Mouse (Mus musculus): ENCODE data around the gene Tbcc. TPM values are rescaled to one million over a fixed set of nuclear protein-coding genes. Genes with fewer than 3 reads are reported as not detected.

The Tbcc gene
- polyA plus RNA-seq, 1 experiment from 2014 or later = 62.3 TPM

GRCm38 (mm10) chr17:46875626-46876025 is 14.9 kb upstream of the Tbcc start:
- H3K27ac ChIP-seq (ENCODE audit: low read depth, low read length) = no peak overlapping the region
- H3K27me3 ChIP-seq (ENCODE audit: control insufficient read depth, insufficient read depth, low read length) = no peaks in the 10 kb centered on the region
- 70% methylated on average over 3 of the region's 3 CpGs for WGBS
- no peak overlapping the region for H3K9ac ChIP-seq (ENCODE audit: low read length)
- H3K4me2 ChIP-seq (ENCODE audit: low read depth, low read length, severe bottlenecking) = no peak overlapping the region
- H3K4me3 ChIP-seq (ENCODE audit: low read depth, low read length) = no peak overlapping the region
- ATAC-seq (replicated peaks; ENCODE audit: low FRiP score) = no peak
- DNase-seq (ENCODE audit: low spot score) = no peak
- no peaks in the 10 kb centered on the region for H3K4me1 ChIP-seq (replicated peaks; ENCODE audit: control insufficient read depth, insufficient read depth, low read length)
- H3K36me3 ChIP-seq (ENCODE audit: control insufficient read depth, insufficient read depth, low read length) = no peaks in the 10 kb centered on the region
- no peaks in the 10 kb centered on the region; the same call in 1 of the 2 replicates for H3K9me3 ChIP-seq (ENCODE audit: control insufficient read depth, low read length)

- H3K9me3 ChIP-seq (ENCODE audit: control insufficient read depth, low read length) = no peaks in the 10 kb centered on the region; the same call in 1 of the 2 replicates
- ATAC-seq (replicated peaks; ENCODE audit: low FRiP score) (no peak), DNase-seq (ENCODE audit: low spot score) (no peak)
- no peaks in the 10 kb centered on the region for H3K36me3 ChIP-seq (ENCODE audit: control insufficient read depth, insufficient read depth, low read length)
- no peaks in the 10 kb centered on the region for H3K27me3 ChIP-seq (ENCODE audit: control insufficient read depth, insufficient read depth, low read length)
- H3K9ac ChIP-seq (ENCODE audit: low read length) = no peak overlapping the region
- 80% methylated on average over 8 of the region's 8 CpGs for WGBS
- H3K4me1 ChIP-seq (replicated peaks; ENCODE audit: control insufficient read depth, insufficient read depth, low read length) = no peaks in the 10 kb centered on the region
- H3K4me3 ChIP-seq (ENCODE audit: low read depth, low read length) = no peak overlapping the region
- H3K27ac ChIP-seq (ENCODE audit: low read depth, low read length) = no peak overlapping the region
- H3K4me2 ChIP-seq (ENCODE audit: low read depth, low read length, severe bottlenecking) = no peak overlapping the region
These were observed 14.0 kb upstream of the Tbcc start for GRCm38 (mm10) chr17:46876371-46876950.

GRCm38 (mm10) chr17:46877061-46877460 is 13.4 kb upstream of the Tbcc start:
- Histone ChIP-seq H3K27me3 (ENCODE audit: control insufficient read depth, insufficient read depth, low read length) (no peaks in the 10 kb centered on the region), H3K4me2 (ENCODE audit: low read depth, low read length, severe bottlenecking) (no peak overlapping the region), H3K9ac (ENCODE audit: low read length) (no peak overlapping the region), H3K36me3 (ENCODE audit: control insufficient read depth, insufficient read depth, low read length) (no peaks in the 10 kb centered on the region), H3K9me3 (ENCODE audit: control insufficient read depth, low read length) (no peaks in the 10 kb centered on the region; the same call in 1 of the 2 replicates), H3K4me3 (ENCODE audit: low read depth, low read length) (no peak overlapping the region), H3K27ac (ENCODE audit: low read depth, low read length) (no peak overlapping the region), H3K4me1 (replicated peaks; ENCODE audit: control insufficient read depth, insufficient read depth, low read length) (no peaks in the 10 kb centered on the region)
- ATAC-seq (replicated peaks; ENCODE audit: low FRiP score) (no peak), DNase-seq (ENCODE audit: low spot score) (no peak)
- 86% methylated on average over 5 of the region's 5 CpGs for WGBS

- Histone ChIP-seq H3K9me3 (ENCODE audit: control insufficient read depth, low read length) (no peaks in the 10 kb centered on the region; the same call in 1 of the 2 replicates), H3K4me3 (ENCODE audit: low read depth, low read length) (no peak overlapping the region), H3K9ac (ENCODE audit: low read length) (no peak overlapping the region), H3K27me3 (ENCODE audit: control insufficient read depth, insufficient read depth, low read length) (no peaks in the 10 kb centered on the region), H3K27ac (ENCODE audit: low read depth, low read length) (no peak overlapping the region), H3K36me3 (ENCODE audit: control insufficient read depth, insufficient read depth, low read length) (no peaks in the 10 kb centered on the region), H3K4me1 (replicated peaks; ENCODE audit: control insufficient read depth, insufficient read depth, low read length) (no peaks in the 10 kb centered on the region), H3K4me2 (ENCODE audit: low read depth, low read length, severe bottlenecking) (no peak overlapping the region)
- no peak for DNase-seq (ENCODE audit: low spot score)
- WGBS = 79% methylated on average over 14 of the region's 14 CpGs
- ATAC-seq (replicated peaks; ENCODE audit: low FRiP score) = no peak
These were observed 10.6 kb upstream of the Tbcc start for GRCm38 (mm10) chr17:46879841-46880311.

- ATAC-seq (replicated peaks; ENCODE audit: low FRiP score) (no peak), DNase-seq (ENCODE audit: low spot score) (no peak)
- Histone ChIP-seq H3K27me3 (ENCODE audit: control insufficient read depth, insufficient read depth, low read length) (no peaks in the 10 kb centered on the region), H3K4me1 (replicated peaks; ENCODE audit: control insufficient read depth, insufficient read depth, low read length) (no peaks in the 10 kb centered on the region), H3K4me3 (ENCODE audit: low read depth, low read length) (no peak overlapping the region), H3K9ac (ENCODE audit: low read length) (no peak overlapping the region), H3K4me2 (ENCODE audit: low read depth, low read length, severe bottlenecking) (no peak overlapping the region), H3K36me3 (ENCODE audit: control insufficient read depth, insufficient read depth, low read length) (no peaks in the 10 kb centered on the region), H3K27ac (ENCODE audit: low read depth, low read length) (no peak overlapping the region), H3K9me3 (ENCODE audit: control insufficient read depth, low read length) (no peaks in the 10 kb centered on the region; the same call in 1 of the 2 replicates)
- 90% methylated on average over 2 of the region's 2 CpGs for WGBS
These were observed 10.2 kb upstream of the Tbcc start for GRCm38 (mm10) chr17:46880322-46880721.

GRCm38 (mm10) chr17:46881728-46882127 is 8.8 kb upstream of the Tbcc start:
- no peaks in the 10 kb centered on the region for H3K36me3 ChIP-seq (ENCODE audit: control insufficient read depth, insufficient read depth, low read length)
- H3K27ac ChIP-seq (ENCODE audit: low read depth, low read length) = no peak overlapping the region
- 88% methylated on average over 6 of the region's 6 CpGs for WGBS
- no peak overlapping the region for H3K9ac ChIP-seq (ENCODE audit: low read length)
- no peaks in the 10 kb centered on the region for H3K27me3 ChIP-seq (ENCODE audit: control insufficient read depth, insufficient read depth, low read length)
- no peak overlapping the region for H3K4me2 ChIP-seq (ENCODE audit: low read depth, low read length, severe bottlenecking)
- H3K9me3 ChIP-seq (ENCODE audit: control insufficient read depth, low read length) = no peaks in the 10 kb centered on the region
- no peak overlapping the region for H3K4me3 ChIP-seq (ENCODE audit: low read depth, low read length)
- no peak for ATAC-seq (replicated peaks; ENCODE audit: low FRiP score)
- H3K4me1 ChIP-seq (replicated peaks; ENCODE audit: control insufficient read depth, insufficient read depth, low read length) = no peaks in the 10 kb centered on the region
- no peak for DNase-seq (ENCODE audit: low spot score)

GRCm38 (mm10) chr17:46883107-46883506 is 7.4 kb upstream of the Tbcc start:
- H3K27me3 ChIP-seq (ENCODE audit: control insufficient read depth, insufficient read depth, low read length) = no peaks in the 10 kb centered on the region
- H3K9ac ChIP-seq (ENCODE audit: low read length) = no peak overlapping the region
- no peaks in the 10 kb centered on the region for H3K4me1 ChIP-seq (replicated peaks; ENCODE audit: control insufficient read depth, insufficient read depth, low read length)
- ATAC-seq (replicated peaks; ENCODE audit: low FRiP score) (no peak), DNase-seq (ENCODE audit: low spot score) (no peak)
- no peak overlapping the region for H3K4me3 ChIP-seq (ENCODE audit: low read depth, low read length)
- H3K4me2 ChIP-seq (ENCODE audit: low read depth, low read length, severe bottlenecking) = no peak overlapping the region
- H3K36me3 ChIP-seq (ENCODE audit: control insufficient read depth, insufficient read depth, low read length) = no peaks in the 10 kb centered on the region
- WGBS = 92% methylated on average over 9 of the region's 9 CpGs
- H3K27ac ChIP-seq (ENCODE audit: low read depth, low read length) = no peak overlapping the region
- H3K9me3 ChIP-seq (ENCODE audit: control insufficient read depth, low read length) = no peaks in the 10 kb centered on the region

- Histone ChIP-seq H3K4me3 (ENCODE audit: low read depth, low read length) (no peak overlapping the region), H3K36me3 (ENCODE audit: control insufficient read depth, insufficient read depth, low read length) (no peaks in the 10 kb centered on the region), H3K9me3 (ENCODE audit: control insufficient read depth, low read length) (no peaks in the 10 kb centered on the region), H3K4me2 (ENCODE audit: low read depth, low read length, severe bottlenecking) (no peak overlapping the region), H3K9ac (ENCODE audit: low read length) (no peak overlapping the region), H3K27me3 (ENCODE audit: control insufficient read depth, insufficient read depth, low read length) (no peaks in the 10 kb centered on the region), H3K4me1 (replicated peaks; ENCODE audit: control insufficient read depth, insufficient read depth, low read length) (peaks cover 2% of the 10 kb centered on the region; the same call in 1 of the 2 replicates), H3K27ac (ENCODE audit: low read depth, low read length) (no peak overlapping the region)
- DNase-seq (ENCODE audit: low spot score) (no peak), ATAC-seq (replicated peaks; ENCODE audit: low FRiP score) (no peak)
- 89% methylated on average over 6 of the region's 6 CpGs for WGBS
These were observed 5.7 kb upstream of the Tbcc start for GRCm38 (mm10) chr17:46884766-46885165.
